Comparison of ENCODE assay signal across 15 mouse cellular contexts in the genomic region with DNA sequence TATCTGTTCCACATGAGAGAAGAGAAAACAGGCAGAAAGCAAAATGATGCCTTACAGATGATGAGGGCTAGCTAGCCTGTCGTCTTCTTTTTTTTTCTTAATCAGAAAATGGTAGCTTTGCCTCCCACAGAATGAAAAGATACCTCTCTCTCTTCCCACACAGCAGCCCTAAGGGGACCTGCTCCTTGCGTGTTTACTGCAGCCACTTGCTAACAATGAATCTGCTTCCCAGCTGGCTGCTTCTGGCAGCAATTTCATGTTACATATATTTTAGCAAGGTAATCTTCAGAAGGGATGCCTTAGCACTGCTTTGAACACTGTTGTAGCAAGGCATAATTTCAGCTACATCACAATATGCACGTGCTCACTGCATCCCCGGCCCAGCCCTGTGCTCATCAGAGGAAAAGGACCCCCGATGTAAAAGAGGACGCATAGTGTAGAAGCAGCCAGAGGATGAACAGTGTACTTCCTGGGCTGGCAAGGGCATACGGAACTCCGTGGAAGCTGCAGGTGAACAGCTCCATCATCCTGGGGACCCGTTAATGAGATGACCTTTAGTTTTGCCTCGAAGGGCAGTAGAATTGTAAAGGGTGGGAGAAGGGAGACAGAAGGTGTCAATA.
DNase-seq lines count a peak whose midpoint lies in the region; ATAC-seq and TF ChIP-seq lines count a peak whose summit lies in the region.
"Had no signal": no experiment of that assay in that cellular context is flagged by ENCODE, and none has a peak within 500 bp of the region (broad histone marks: within the 10 kb centered on the region; RNA-seq: fewer than 3 reads in every experiment).

No protein-coding gene starts in this region.

- H3K9ac ChIP-seq in liver, embryonic 16.5 days (ENCODE audit: low read depth, low read length) = no peak overlapping the region
- H3K9ac ChIP-seq in liver, embryonic 11.5 days (ENCODE audit: low read depth, low read length) = no peak overlapping the region
- H3K9ac ChIP-seq in forebrain, postnatal 0 days = no peak overlapping the region
- no peak overlapping the region for H3K9ac ChIP-seq in midbrain, embryonic 15.5 days

- H3K9me3 ChIP-seq in liver, embryonic 16.5 days (replicated peaks; ENCODE audit: control insufficient read depth, low read length) = no peaks in the 10 kb centered on the region
- no peaks in the 10 kb centered on the region for H3K9me3 ChIP-seq in liver, embryonic 11.5 days (ENCODE audit: control insufficient read depth, low read length)
- H3K9me3 ChIP-seq in forebrain, postnatal 0 days (ENCODE audit: low read length) = no peaks in the 10 kb centered on the region
- no peaks in the 10 kb centered on the region for H3K9me3 ChIP-seq in midbrain, embryonic 15.5 days

- H3K4me3 ChIP-seq in liver, embryonic 16.5 days (ENCODE audit: low read depth, low read length) = no peak overlapping the region
- no peak overlapping the region for H3K4me3 ChIP-seq in liver, embryonic 11.5 days (ENCODE audit: low read depth, low read length)
- no peak overlapping the region for H3K4me3 ChIP-seq in forebrain, postnatal 0 days (ENCODE audit: low read depth, low read length)
- no peak overlapping the region for H3K4me3 ChIP-seq in midbrain, embryonic 15.5 days
- H3K4me3 ChIP-seq: layer of hippocampus, adult 2 months had no signal

- no peak for TF ChIP-seq CTCF in brain, embryonic 14.5 days (IDR thresholded peaks at IDR 0.05; ENCODE audit: borderline replicate concordance, extremely low read depth, insufficient read depth, insufficient read length)
- no peak for TF ChIP-seq CTCF in forebrain, postnatal 0 days (IDR thresholded peaks at IDR 0.05; ENCODE audit: low read depth)

- ATAC-seq in liver, embryonic 16.5 days (ENCODE audit: low read depth) = no peak
- no peak for ATAC-seq in liver, embryonic 11.5 days (replicated peaks; ENCODE audit: low FRiP score)
- ATAC-seq in forebrain, postnatal 0 days = peak; percentile 18; the same call in 1 of the 2 replicates
- ATAC-seq in midbrain, embryonic 15.5 days (replicated peaks) = peak; percentile 85
- no peak; the same call in 1 of the 2 replicates for ATAC-seq in cerebellum, adult (ENCODE audit: insufficient number of reproducible peaks, low FRiP score, low TSS enrichment)
- ATAC-seq: CD4-positive, CD25-positive, alpha-beta regulatory T cell, adult 4 months; inflammation-experienced regulatory T-cells, adult 6 months had no signal

- TF ChIP-seq POLR2A in brain, embryonic 14.5 days (IDR thresholded peaks at IDR 0.05; ENCODE audit: borderline replicate concordance, extremely low read depth, insufficient read depth, insufficient read length, poor library complexity, severe bottlenecking) = no peak

- no peak overlapping the region for H3K27ac ChIP-seq in liver, embryonic 16.5 days (ENCODE audit: low read length)
- H3K27ac ChIP-seq in liver, embryonic 11.5 days (ENCODE audit: low read depth, low read length) = no peak overlapping the region
- H3K27ac ChIP-seq in forebrain, postnatal 0 days (ENCODE audit: low read depth, low read length) = no peak overlapping the region
- H3K27ac ChIP-seq in midbrain, embryonic 15.5 days = 0 out of 2 replicates have a peak overlapping the region, but pooled peaks have one; percentile 42
- H3K27ac ChIP-seq: kidney, postnatal 0 days; layer of hippocampus, adult 2 months had no signal

- 0 out of 2 replicates have a peak overlapping the region, but pooled peaks have one; percentile 1 for H3K4me2 ChIP-seq in liver, embryonic 16.5 days (ENCODE audit: low read depth, low read length)
- H3K4me2 ChIP-seq in liver, embryonic 11.5 days = no peak overlapping the region
- H3K4me2 ChIP-seq in forebrain, postnatal 0 days (ENCODE audit: low read depth) = no peak overlapping the region
- H3K4me2 ChIP-seq in midbrain, embryonic 15.5 days = 0 out of 2 replicates have a peak overlapping the region, but pooled peaks have one; percentile 6

- WGBS in liver, embryonic 16.5 days (ENCODE audit: insufficient replicate concordance) = 55% methylated on average over 10 of the region's 10 CpGs
- 70% methylated on average over 10 of the region's 10 CpGs for WGBS in liver, embryonic 11.5 days
- WGBS in forebrain, postnatal 0 days = 76% methylated on average over 10 of the region's 10 CpGs
- WGBS in midbrain, embryonic 15.5 days = 65% methylated on average over 10 of the region's 10 CpGs

- H3K4me1 ChIP-seq in liver, embryonic 16.5 days (ENCODE audit: control insufficient read depth, low read depth, low read length) = no peaks in the 10 kb centered on the region
- no peaks in the 10 kb centered on the region for H3K4me1 ChIP-seq in liver, embryonic 11.5 days (replicated peaks; ENCODE audit: control insufficient read depth, insufficient read depth, low read length)
- no peaks in the 10 kb centered on the region for H3K4me1 ChIP-seq in forebrain, postnatal 0 days (ENCODE audit: insufficient read depth)
- 0 out of 2 replicates have a peak, but pooled peaks cover 10% of the 10 kb centered on the region for H3K4me1 ChIP-seq in midbrain, embryonic 15.5 days

- no peaks in the 10 kb centered on the region for H3K36me3 ChIP-seq in liver, embryonic 16.5 days (ENCODE audit: control insufficient read depth, insufficient read depth)
- no peaks in the 10 kb centered on the region for H3K36me3 ChIP-seq in liver, embryonic 11.5 days (ENCODE audit: control insufficient read depth, insufficient read depth, low read length)
- H3K36me3 ChIP-seq in forebrain, postnatal 0 days (ENCODE audit: insufficient read depth) = no peaks in the 10 kb centered on the region
- H3K36me3 ChIP-seq in midbrain, embryonic 15.5 days (replicated peaks) = no peaks in the 10 kb centered on the region

- no peak for DNase-seq in liver, embryonic 11.5 days (ENCODE audit: low spot score)
- DNase-seq in brain, embryonic 14.5 days (ENCODE audit: low read depth) = peak; percentile 31
- no peak for DNase-seq in forebrain, postnatal 0 days
- DNase-seq in heart, postnatal 14 days = no peak
- DNase-seq: adrenal gland, postnatal 10 days; cerebellum, postnatal 14 days; heart, adult 18-20 months; thymus, postnatal 25 days had no signal

- intact Hi-C loops in heart, postnatal 14 days (cut with DNase I) = loop anchor here (10.0 kb wide), 1 partner anchor 142 kb away; no protein-coding TSS in a partner anchor

- no peaks in the 10 kb centered on the region for H3K27me3 ChIP-seq in liver, embryonic 16.5 days (ENCODE audit: control insufficient read depth, insufficient read depth, low read depth, low read length)
- no peaks in the 10 kb centered on the region for H3K27me3 ChIP-seq in liver, embryonic 11.5 days (replicated peaks; ENCODE audit: control insufficient read depth, insufficient read depth, low read length)
- no peaks in the 10 kb centered on the region for H3K27me3 ChIP-seq in forebrain, postnatal 0 days (ENCODE audit: insufficient read depth, low read length)
- H3K27me3 ChIP-seq in midbrain, embryonic 15.5 days (replicated peaks) = no peaks in the 10 kb centered on the region

Comparison
In these comparisons a context has a peak if more than half of its experiments do, and no peak if none do; other contexts are left out.
1. H3K4me2 ChIP-seq: peak in liver, embryonic 16.5 days (single experiment) and midbrain, embryonic 15.5 days (single experiment); none in liver, embryonic 11.5 days (single experiment) and forebrain, postnatal 0 days (single experiment).
2. ATAC-seq: peak in forebrain, postnatal 0 days (single experiment) and midbrain, embryonic 15.5 days (single experiment); none in liver, embryonic 16.5 days (single experiment), liver, embryonic 11.5 days (single experiment) and cerebellum, adult (single experiment).